Mouse (Mus musculus) kidney, adult 2 months (tissue): ENCODE results near the gene Fam120a. TPM values are rescaled to one million over a fixed set of nuclear protein-coding genes. Genes with fewer than 3 reads are reported as not detected.

Experiments
- DNase-seq: peaks from one replicate; pipeline ENCODE4 v3.0.0; 2021
- H3K27ac ChIP-seq: fragments of 200-500 bp; 2 replicates; pipeline ENCODE4 v1.5.1; 2012; ENCODE audit warnings: low read depth, low read length, control low read depth, inconsistent platforms; ENCODE audit not compliant: insufficient read depth
- H3K27me3 ChIP-seq: fragments of 200-500 bp; replicated peaks from 2 replicates; pipeline ENCODE4 v1.6.1; 2012; ENCODE audit warnings: mild to moderate bottlenecking, moderate library complexity, low read length, inconsistent platforms; ENCODE audit not compliant: control insufficient read depth, insufficient read depth
- H3K36me3 ChIP-seq: fragments of 200-500 bp; 2 replicates; pipeline ENCODE4 v1.6.1; 2012; ENCODE audit warnings: mild to moderate bottlenecking, moderate library complexity, low read length, inconsistent platforms; ENCODE audit not compliant: control insufficient read depth, insufficient read depth
- H3K4me1 ChIP-seq: fragments of 200-500 bp; 2 replicates; pipeline ENCODE4 v1.6.1; 2011; ENCODE audit warnings: low read length; ENCODE audit not compliant: control insufficient read depth, insufficient read depth
- H3K4me3 ChIP-seq: fragments of 200-500 bp; 2 replicates; pipeline ENCODE4 v1.5.1; 2011; ENCODE audit warnings: mild to moderate bottlenecking, low read depth, low read length, control low read depth; ENCODE audit not compliant: insufficient read depth
- CTCF ChIP-seq: fragments of 200-500 bp; conservative IDR thresholded peaks from 2 replicates; pipeline ENCODE4 v1.5.1; 2011; ENCODE audit warnings: low read depth, mild to moderate bottlenecking, control low read depth, low read length, moderate library complexity, mixed read lengths; ENCODE audit not compliant: insufficient read depth, insufficient read length
- POLR2A ChIP-seq: fragments of 200-500 bp; IDR thresholded peaks from one replicate; pipeline ENCODE4 v1.6.1; 2011; ENCODE audit warnings: low read depth, low read length, control low read depth
- WGBS: fragments of 180-500 bp; shearing (Covaris S2); methylation state at CpG from one replicate; pipeline ENCODE4 v1.1.7; 2018; 5-methylcytosine and 5-hydroxymethylcytosine counted together
- polyA plus RNA-seq: library from polyadenylated mRNA; depleted of rRNA; stranded (reverse); fragments of >200 nt; gene quantifications from 2 replicates; pipeline ENCODE4 v1.2.3, GENCODE M21; 2012

The Fam120a gene
- polyA plus RNA-seq, 1 experiment: 67.8 TPM

DNA sequence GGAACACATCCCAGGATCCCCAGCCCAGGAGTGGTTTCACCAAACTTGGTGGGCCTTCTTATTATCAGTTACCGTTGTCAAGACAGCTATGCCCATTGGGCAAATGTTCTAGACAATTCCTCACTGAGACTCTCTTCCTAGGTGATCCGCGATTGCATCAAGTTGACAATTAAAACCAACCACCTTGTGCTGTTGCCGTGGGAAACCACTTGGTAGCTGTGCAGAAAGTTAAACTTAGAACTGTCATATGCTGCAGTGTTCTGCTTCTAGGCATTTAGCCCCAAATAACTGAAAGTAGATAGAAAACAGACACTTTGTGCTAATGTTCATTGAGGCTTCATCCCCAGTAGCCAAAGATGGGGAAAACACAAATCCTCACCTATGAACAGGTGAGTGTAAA lies 28.9 kb upstream of the Fam120a start:
- no peak for DNase-seq
- WGBS: 87% methylated on average over 4 of the region's 4 CpGs
- no peak overlapping the region for H3K27ac ChIP-seq
- no peaks in the 10 kb centered on the region for H3K36me3 ChIP-seq
- H3K27me3 ChIP-seq: no peaks in the 10 kb centered on the region
- TF ChIP-seq CTCF (no peak), POLR2A (no peak)
- H3K4me1 ChIP-seq: no peaks in the 10 kb centered on the region
- no peak overlapping the region for H3K4me3 ChIP-seq

DNA sequence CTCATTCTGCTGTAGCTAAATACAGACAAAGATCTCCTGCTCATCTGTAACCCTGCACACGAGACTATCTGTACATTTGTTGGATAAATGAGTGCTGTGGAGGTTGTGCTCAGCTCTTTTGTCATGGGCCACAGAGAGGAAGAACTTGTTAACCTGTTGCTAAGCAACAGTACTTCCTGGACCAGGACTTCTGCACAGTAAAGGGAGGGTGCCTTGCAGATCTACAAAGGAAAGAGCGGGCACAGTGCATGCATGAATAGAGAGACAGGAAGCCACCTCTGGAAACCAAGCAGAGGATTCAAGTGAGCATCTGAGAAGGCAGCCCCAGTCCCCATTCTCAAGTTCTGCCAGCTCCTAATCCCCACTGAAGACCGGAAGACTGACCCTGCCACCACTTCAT lies 27.1 kb upstream of the Fam120a start:
- no peaks in the 10 kb centered on the region for H3K27me3 ChIP-seq
- H3K4me1 ChIP-seq: no peaks in the 10 kb centered on the region
- DNase-seq: no peak
- no peak overlapping the region for H3K4me3 ChIP-seq
- no peaks in the 10 kb centered on the region for H3K36me3 ChIP-seq
- H3K27ac ChIP-seq: no peak overlapping the region
- WGBS: 42% methylated on average over 3 of the region's 3 CpGs
- TF ChIP-seq POLR2A: no peak
- no peak for TF ChIP-seq CTCF

GRCm38 (mm10) chr13:48992914-48993313 lies 25.1 kb upstream of the Fam120a start:
- TF ChIP-seq CTCF: no peak
- TF ChIP-seq POLR2A: no peak
- Histone ChIP-seq H3K4me1 (no peaks in the 10 kb centered on the region), H3K27ac (no peak overlapping the region), H3K4me3 (no peak overlapping the region), H3K27me3 (no peaks in the 10 kb centered on the region), H3K36me3 (no peaks in the 10 kb centered on the region)
- no peak for DNase-seq

DNA sequence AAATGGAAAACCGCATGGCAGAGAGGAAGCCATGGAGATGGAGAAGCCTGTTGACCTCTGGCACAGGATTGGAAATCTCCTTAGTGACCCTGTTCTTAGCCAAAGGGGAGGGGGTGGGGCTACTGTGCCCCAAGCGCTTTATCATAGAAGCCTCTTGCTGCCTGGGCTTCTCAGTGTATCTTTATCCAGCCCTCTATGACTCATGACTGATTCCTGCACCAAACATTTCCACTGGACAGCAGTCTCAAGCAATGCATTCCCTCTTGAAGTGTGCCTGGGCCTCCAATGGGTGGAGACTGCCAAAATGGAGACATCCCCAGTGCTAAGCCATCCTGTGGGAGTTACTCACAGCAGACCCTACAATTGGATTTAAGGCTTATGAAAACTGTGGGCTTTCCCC lies 22.3 kb upstream of the Fam120a start:
- Histone ChIP-seq H3K36me3 (no peaks in the 10 kb centered on the region), H3K27me3 (no peaks in the 10 kb centered on the region), H3K4me1 (no peaks in the 10 kb centered on the region), H3K27ac (no peak overlapping the region), H3K4me3 (no peak overlapping the region)
- 88% methylated on average over 2 of the region's 2 CpGs for WGBS
- TF ChIP-seq CTCF: no peak
- TF ChIP-seq POLR2A: no peak
- no peak for DNase-seq

- Histone ChIP-seq H3K27ac (peak overlapping the region; percentile 87), H3K4me1 (peaks cover 13% of the 10 kb centered on the region), H3K36me3 (no peaks in the 10 kb centered on the region), H3K4me3 (no peak overlapping the region), H3K27me3 (no peaks in the 10 kb centered on the region)
- TF ChIP-seq POLR2A (no peak), CTCF (no peak)
- 41% methylated on average over 6 of the region's 6 CpGs for WGBS
- DNase-seq: peak; percentile 72
Measured at GRCm38 (mm10) chr13:48982482-48983098, 14.8 kb upstream of the Fam120a start.

DNA sequence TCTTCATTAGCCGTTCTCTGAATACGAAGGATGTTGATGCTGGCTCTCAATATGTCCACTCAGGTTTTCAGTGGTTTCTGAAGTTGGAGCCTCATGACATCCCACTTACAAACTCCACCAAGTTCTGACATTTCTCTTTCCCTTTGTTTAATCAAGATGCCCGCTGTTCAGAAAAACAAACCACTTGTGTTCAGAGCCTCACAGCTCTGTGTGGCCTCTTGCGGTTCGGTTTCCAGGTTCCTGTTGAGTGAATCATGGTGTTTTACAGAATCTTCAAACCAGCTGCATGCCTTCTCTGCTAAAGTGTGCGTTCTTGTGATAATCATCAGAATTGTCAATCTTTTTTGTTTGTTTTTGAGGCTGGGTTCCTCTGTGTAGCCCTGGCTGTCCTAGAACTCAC lies 11.3 kb upstream of the Fam120a start:
- Histone ChIP-seq H3K36me3 (no peaks in the 10 kb centered on the region), H3K4me3 (no peak overlapping the region), H3K27ac (no peak overlapping the region), H3K4me1 (peaks cover 13% of the 10 kb centered on the region), H3K27me3 (no peaks in the 10 kb centered on the region)
- WGBS: 79% methylated on average over 6 of the region's 6 CpGs
- DNase-seq: no peak
- TF ChIP-seq CTCF: no peak
- no peak for TF ChIP-seq POLR2A

DNA sequence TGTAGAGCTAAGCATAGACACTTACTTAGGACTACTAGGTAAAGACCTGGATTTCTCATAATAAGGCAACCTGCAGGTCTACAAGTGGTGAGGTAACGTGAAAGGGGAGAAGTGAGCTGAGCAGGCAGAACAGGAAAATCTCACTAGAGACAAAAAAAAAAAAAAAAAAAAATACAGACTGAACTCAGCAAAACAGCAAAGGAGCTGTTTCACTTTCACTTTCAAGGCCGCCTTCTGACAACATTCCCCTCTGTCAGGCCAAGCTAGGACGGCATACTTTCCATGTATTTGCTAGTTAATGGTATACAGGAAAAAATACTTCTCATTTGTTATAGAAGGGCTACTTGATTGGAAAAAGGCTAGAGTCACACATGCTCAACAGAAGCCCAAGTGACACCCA lies 10.0 kb upstream of the Fam120a start:
- Histone ChIP-seq H3K36me3 (no peaks in the 10 kb centered on the region), H3K27ac (peak overlapping the region; percentile 53), H3K27me3 (no peaks in the 10 kb centered on the region), H3K4me3 (peak overlapping the region; percentile 9; the same call in 1 of the 2 replicates), H3K4me1 (peaks cover 15% of the 10 kb centered on the region)
- TF ChIP-seq CTCF (no peak), POLR2A (no peak)
- 5% methylated on average over 3 of the region's 3 CpGs for WGBS
- DNase-seq: peak; percentile 72

GRCm38 (mm10) chr13:48974699-48975098 lies 6.9 kb upstream of the Fam120a start:
- H3K27ac ChIP-seq: no peak overlapping the region
- H3K4me3 ChIP-seq: no peak overlapping the region
- TF ChIP-seq POLR2A (no peak), CTCF (no peak)
- no peak for DNase-seq
- H3K4me1 ChIP-seq: peaks cover 23% of the 10 kb centered on the region; the same call in 1 of the 2 replicates
- no peaks in the 10 kb centered on the region for H3K27me3 ChIP-seq
- no peaks in the 10 kb centered on the region for H3K36me3 ChIP-seq
- WGBS: 88% methylated on average over 2 of the region's 2 CpGs
